Mouse (Mus musculus): ENCODE measurements around the gene 2310022B05Rik. TPM values are rescaled to one million over a fixed set of nuclear protein-coding genes. Genes with fewer than 3 reads are reported as not detected.

Gene 2310022B05Rik
- total and polyA plus RNA-seq, 3 experiments: 6.2 to 27.0 TPM; not detected in 1

GRCm38 (mm10) chr8:124677078-124677477 is 13.9 kb upstream of the 2310022B05Rik start:
- no peaks in the 10 kb centered on the region for H3K27me3 ChIP-seq (ENCODE audit: control insufficient read depth in 1 of 2, insufficient read depth in 2 of 2, low read length in 2 of 2)
- H3K4me1 ChIP-seq (ENCODE audit: control insufficient read depth in 1 of 2, insufficient read depth in 2 of 2, low read length in 2 of 2): no peaks in the 10 kb centered on the region
- H3K9ac ChIP-seq (ENCODE audit: control insufficient read depth, low read depth, low read length, poor library complexity, severe bottlenecking): no peak overlapping the region
- H3K36me3 ChIP-seq (ENCODE audit: control insufficient read depth in 1 of 2, insufficient read depth in 2 of 2, low read length in 2 of 2): no peaks in the 10 kb centered on the region; a peak in 1 of 4 replicates
- TF ChIP-seq HCFC1 (IDR thresholded peaks at IDR 0.05; ENCODE audit: low read depth, low read length): no peak
- no peak for TF ChIP-seq ZKSCAN1 (IDR thresholded peaks at IDR 0.05; ENCODE audit: low read depth, low read length)
- TF ChIP-seq MEF2A (IDR thresholded peaks at IDR 0.05; ENCODE audit: extremely low read depth, insufficient replicate concordance, low read depth, low read length, poor library complexity, severe bottlenecking): no peak
- TF ChIP-seq CTCF (IDR thresholded peaks at IDR 0.05 in 2 of 3, conservative IDR thresholded peaks at IDR 0.05 in 1 of 3; ENCODE audit: control insufficient read depth in 1 of 3, insufficient read depth in 1 of 3, low read depth in 2 of 3, low read length in 3 of 3, poor library complexity in 1 of 3, severe bottlenecking in 1 of 3): no peak
- TF ChIP-seq ETS1 (IDR thresholded peaks at IDR 0.05; ENCODE audit: low read depth, low read length): no peak
- no peak for TF ChIP-seq ZNF384 (IDR thresholded peaks at IDR 0.05; ENCODE audit: low read depth, low read length)
- TF ChIP-seq MAZ (IDR thresholded peaks at IDR 0.05; ENCODE audit: low read depth, low read length): no peak
- no peaks in the 10 kb centered on the region for H3K79me2 ChIP-seq (ENCODE audit: control insufficient read depth, insufficient read depth, low read length, poor library complexity)
- H3K27ac ChIP-seq (ENCODE audit: control insufficient read depth, low read depth, low read length): no peak overlapping the region
- no peak for DNase-seq (ENCODE audit: low read depth, low spot score)
- H3K4me3 ChIP-seq (ENCODE audit: control insufficient read depth in 1 of 2, insufficient read depth in 1 of 2, low read depth in 2 of 2, low read length in 2 of 2): no peak overlapping the region
- H3K9me3 ChIP-seq (replicated peaks; ENCODE audit: insufficient read depth, low read length): no peaks in the 10 kb centered on the region

GRCm38 (mm10) chr8:124676661-124677060 is 13.5 kb upstream of the 2310022B05Rik start:
- no peaks in the 10 kb centered on the region for H3K79me2 ChIP-seq (ENCODE audit: control insufficient read depth, insufficient read depth, low read length, poor library complexity)
- no peaks in the 10 kb centered on the region for H3K4me1 ChIP-seq (ENCODE audit: control insufficient read depth in 1 of 2, insufficient read depth in 2 of 2, low read length in 2 of 2)
- no peaks in the 10 kb centered on the region for H3K27me3 ChIP-seq (ENCODE audit: control insufficient read depth in 1 of 2, insufficient read depth in 2 of 2, low read length in 2 of 2)
- H3K36me3 ChIP-seq (ENCODE audit: control insufficient read depth in 1 of 2, insufficient read depth in 2 of 2, low read length in 2 of 2): no peaks in the 10 kb centered on the region; a peak in 1 of 4 replicates
- H3K4me3 ChIP-seq (ENCODE audit: control insufficient read depth in 1 of 2, insufficient read depth in 1 of 2, low read depth in 2 of 2, low read length in 2 of 2): no peak overlapping the region
- no peak overlapping the region for H3K27ac ChIP-seq (ENCODE audit: control insufficient read depth, low read depth, low read length)
- H3K9me3 ChIP-seq (replicated peaks; ENCODE audit: insufficient read depth, low read length): no peaks in the 10 kb centered on the region
- TF ChIP-seq POLR2A (IDR thresholded peaks at IDR 0.05; ENCODE audit: control insufficient read depth in 1 of 2, insufficient read depth in 1 of 2, low read depth in 1 of 2, low read length in 2 of 2, poor library complexity in 1 of 2) (no peak), POLR2AphosphoS2 (IDR thresholded peaks at IDR 0.05; ENCODE audit: low read length) (0 out of 2 replicates have a peak, but pooled peaks have one; percentile 25)
- no peak for DNase-seq (ENCODE audit: low read depth, low spot score)
- no peak overlapping the region for H3K9ac ChIP-seq (ENCODE audit: control insufficient read depth, low read depth, low read length, poor library complexity, severe bottlenecking)

GRCm38 (mm10) chr8:124672345-124672744 is 9.2 kb upstream of the 2310022B05Rik start:
- no peaks in the 10 kb centered on the region for H3K27me3 ChIP-seq (ENCODE audit: control insufficient read depth in 1 of 2, insufficient read depth in 2 of 2, low read length in 2 of 2)
- DNase-seq (ENCODE audit: low read depth, low spot score): no peak
- no peak overlapping the region for H3K4me3 ChIP-seq (ENCODE audit: control insufficient read depth in 1 of 2, insufficient read depth in 1 of 2, low read depth in 2 of 2, low read length in 2 of 2)
- no peaks in the 10 kb centered on the region; a peak in 2 of 4 replicates for H3K36me3 ChIP-seq (ENCODE audit: control insufficient read depth in 1 of 2, insufficient read depth in 2 of 2, low read length in 2 of 2)
- no peak overlapping the region for H3K9ac ChIP-seq (ENCODE audit: control insufficient read depth, low read depth, low read length, poor library complexity, severe bottlenecking)
- H3K4me1 ChIP-seq (ENCODE audit: control insufficient read depth in 1 of 2, insufficient read depth in 2 of 2, low read length in 2 of 2): no peaks in the 10 kb centered on the region
- no peaks in the 10 kb centered on the region for H3K9me3 ChIP-seq (replicated peaks; ENCODE audit: insufficient read depth, low read length)
- no peak overlapping the region for H3K27ac ChIP-seq (ENCODE audit: control insufficient read depth, low read depth, low read length)
- H3K79me2 ChIP-seq (ENCODE audit: control insufficient read depth, insufficient read depth, low read length, poor library complexity): no peaks in the 10 kb centered on the region
- TF ChIP-seq MXI1 (IDR thresholded peaks at IDR 0.05; ENCODE audit: low read depth, low read length) (no peak), POLR2A (IDR thresholded peaks at IDR 0.05; ENCODE audit: control insufficient read depth in 1 of 2, insufficient read depth in 1 of 2, low read depth in 1 of 2, low read length in 2 of 2, poor library complexity in 1 of 2) (no peak), MAX (IDR thresholded peaks at IDR 0.05; ENCODE audit: low read length) (no peak), UBTF (IDR thresholded peaks at IDR 0.05; ENCODE audit: borderline replicate concordance, insufficient read depth, low read depth, low read length) (no peak), GATA1 (IDR thresholded peaks at IDR 0.05; ENCODE audit: low read depth, low read length) (no peak), SMC3 (IDR thresholded peaks at IDR 0.05; ENCODE audit: low read depth, low read length) (no peak), HCFC1 (IDR thresholded peaks at IDR 0.05; ENCODE audit: low read depth, low read length) (no peak), GABPA (IDR thresholded peaks at IDR 0.05; ENCODE audit: low read depth, low read length) (no peak), MAFK (IDR thresholded peaks at IDR 0.05; ENCODE audit: borderline replicate concordance, low read depth, low read length) (no peak), JUND (IDR thresholded peaks at IDR 0.05; ENCODE audit: low read depth, low read length) (no peak)

Data from MEL (cell line).